Mouse (Mus musculus): ENCODE results near the gene Ly6g6f.
"Not testable (repeated sequence)": the region's sequence is repeated elsewhere in the genome, so short reads cannot be mapped to it uniquely, and the experiment has no call there.

Ly6g6f gene

DNA sequence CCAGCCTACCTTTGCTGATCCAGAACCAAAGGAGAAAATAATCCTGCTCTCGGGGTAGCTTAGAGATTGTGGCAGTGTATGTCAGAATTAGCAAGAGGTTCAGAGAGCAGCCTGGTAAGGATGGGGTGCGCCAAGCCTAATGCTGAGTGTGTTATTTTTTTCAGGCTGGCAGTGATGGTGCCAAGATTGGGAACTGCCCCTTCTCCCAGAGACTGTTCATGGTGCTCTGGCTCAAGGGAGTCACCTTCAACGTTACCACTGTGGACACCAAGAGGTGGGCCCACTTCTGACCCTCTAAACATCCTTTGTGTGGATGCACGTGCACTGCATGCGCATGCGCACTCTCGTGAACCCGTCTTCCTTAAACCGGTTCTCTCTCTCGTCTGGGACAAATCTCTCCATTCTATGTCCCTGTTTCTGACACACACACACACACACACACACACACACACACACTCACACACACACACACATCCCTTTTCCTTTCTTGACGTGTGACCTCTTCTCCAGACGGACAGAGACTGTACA, 33.1 kb downstream of the Ly6g6f start:
- no peak for DNase-seq (ENCODE audit: low spot score)

- peak; percentile 53 for DNase-seq (ENCODE audit: low spot score)
Measured at GRCm38 (mm10) chr17:35051156-35052086, 34.0 kb downstream of the Ly6g6f start.

- peak; percentile 67 for DNase-seq (ENCODE audit: low spot score)
Measured at GRCm38 (mm10) chr17:35050126-35050750, 35.2 kb downstream of the Ly6g6f start.

DNA sequence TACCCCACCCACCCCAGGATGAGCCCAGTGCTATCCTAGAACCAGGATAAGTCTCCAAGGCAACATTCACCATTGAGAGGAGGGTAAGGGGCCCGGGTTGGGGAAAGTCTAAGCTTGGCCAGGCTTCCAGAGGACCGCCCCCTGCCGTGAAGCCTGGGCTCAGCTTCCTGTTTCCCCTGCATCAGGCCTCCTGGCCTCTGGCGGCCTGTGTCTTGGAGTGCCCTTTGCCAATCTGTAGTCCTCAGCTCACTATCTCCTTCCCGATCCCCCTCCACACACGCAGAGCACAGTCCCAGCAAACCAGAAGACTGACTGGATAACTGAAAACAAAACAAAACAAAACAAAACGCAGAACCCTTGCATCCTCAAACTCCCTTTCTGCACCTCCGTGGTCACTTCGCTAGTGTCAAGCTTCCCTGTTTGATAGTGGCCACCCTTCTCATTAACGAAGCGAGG, 35.8 kb downstream of the Ly6g6f start, which contains the start of gene Clic1:
Gene Clic1 (plus strand): TSS at position 406 of the 456 bp plus-strand sequence.
- no peak for DNase-seq (ENCODE audit: low spot score)

DNA sequence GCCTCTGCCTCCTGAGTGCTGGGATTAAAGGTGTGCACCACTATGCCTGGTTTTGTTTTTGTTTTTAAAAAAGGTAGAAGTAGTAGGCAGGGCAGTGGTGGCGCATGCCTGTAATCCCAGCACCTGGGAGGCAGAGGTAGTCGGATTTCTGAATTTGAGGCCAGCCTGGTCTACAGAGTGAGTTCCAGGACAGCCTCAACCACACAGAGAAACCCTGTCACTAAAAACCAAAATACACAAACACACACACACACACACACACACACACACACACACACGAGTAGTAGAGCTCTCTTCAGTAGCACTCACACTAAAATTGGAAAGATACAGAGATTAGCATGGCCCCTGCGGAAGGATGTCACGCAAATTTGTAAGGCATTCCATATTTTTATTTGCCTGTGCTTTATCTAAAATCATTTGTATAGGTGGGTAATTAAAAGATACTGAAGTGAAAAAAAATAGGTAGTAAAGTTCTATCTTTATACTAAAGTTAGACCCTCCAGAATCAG, 36.4 kb downstream of the Ly6g6f start:
- no peak for DNase-seq (ENCODE audit: low spot score)

DNA sequence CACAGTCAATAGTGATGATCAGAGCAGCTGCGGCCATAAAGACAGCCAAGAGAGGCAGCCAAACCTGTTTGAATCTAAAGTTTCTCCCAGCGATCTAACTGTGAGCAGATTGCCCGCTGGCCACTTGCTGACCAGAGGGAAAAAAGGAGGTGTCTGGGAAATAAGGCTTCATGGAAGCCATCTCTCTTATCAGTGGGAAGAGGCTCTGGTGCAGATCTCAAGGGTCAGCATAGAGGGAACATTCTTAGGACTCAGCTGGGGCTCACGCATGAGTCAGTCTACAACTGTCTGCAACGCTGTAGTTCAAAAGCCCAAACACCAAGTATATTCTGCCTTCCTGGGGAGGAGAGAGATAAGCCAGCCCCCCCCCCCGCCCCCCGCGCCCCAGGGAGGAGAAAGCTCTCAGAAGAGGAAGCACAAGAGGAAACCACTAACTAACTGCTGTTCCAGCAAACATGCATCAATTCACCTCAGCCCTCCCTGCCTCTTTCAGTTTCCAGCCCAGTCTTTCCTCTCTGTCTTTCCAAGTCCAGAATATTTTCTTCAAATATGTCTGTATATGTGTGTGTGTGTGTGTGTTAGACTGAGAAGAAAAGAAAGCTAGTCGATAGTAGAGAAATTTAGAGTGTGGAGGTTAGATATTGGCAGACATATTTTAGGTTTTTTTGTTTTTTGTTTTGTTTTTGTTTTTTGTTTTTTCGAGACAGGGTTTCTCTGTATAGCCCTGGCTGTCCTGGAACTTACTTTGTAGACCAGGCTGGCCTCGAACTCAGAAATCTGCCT, 37.1 kb downstream of the Ly6g6f start:
- DNase-seq (ENCODE audit: low spot score): no peak

GRCm38 (mm10) chr17:35047688-35048087, 37.7 kb downstream of the Ly6g6f start:
- DNase-seq (ENCODE audit: low spot score): no peak

- peak; percentile 94 for DNase-seq (ENCODE audit: low spot score)
Measured at GRCm38 (mm10) chr17:35046681-35047455, 38.5 kb downstream of the Ly6g6f start, which contains the start of gene Msh5. Msh5 (minus strand) TSS chr17:35046745.

- no peak for DNase-seq (ENCODE audit: low spot score)
Measured at GRCm38 (mm10) chr17:35045807-35046680, 39.4 kb downstream of the Ly6g6f start.

DNA sequence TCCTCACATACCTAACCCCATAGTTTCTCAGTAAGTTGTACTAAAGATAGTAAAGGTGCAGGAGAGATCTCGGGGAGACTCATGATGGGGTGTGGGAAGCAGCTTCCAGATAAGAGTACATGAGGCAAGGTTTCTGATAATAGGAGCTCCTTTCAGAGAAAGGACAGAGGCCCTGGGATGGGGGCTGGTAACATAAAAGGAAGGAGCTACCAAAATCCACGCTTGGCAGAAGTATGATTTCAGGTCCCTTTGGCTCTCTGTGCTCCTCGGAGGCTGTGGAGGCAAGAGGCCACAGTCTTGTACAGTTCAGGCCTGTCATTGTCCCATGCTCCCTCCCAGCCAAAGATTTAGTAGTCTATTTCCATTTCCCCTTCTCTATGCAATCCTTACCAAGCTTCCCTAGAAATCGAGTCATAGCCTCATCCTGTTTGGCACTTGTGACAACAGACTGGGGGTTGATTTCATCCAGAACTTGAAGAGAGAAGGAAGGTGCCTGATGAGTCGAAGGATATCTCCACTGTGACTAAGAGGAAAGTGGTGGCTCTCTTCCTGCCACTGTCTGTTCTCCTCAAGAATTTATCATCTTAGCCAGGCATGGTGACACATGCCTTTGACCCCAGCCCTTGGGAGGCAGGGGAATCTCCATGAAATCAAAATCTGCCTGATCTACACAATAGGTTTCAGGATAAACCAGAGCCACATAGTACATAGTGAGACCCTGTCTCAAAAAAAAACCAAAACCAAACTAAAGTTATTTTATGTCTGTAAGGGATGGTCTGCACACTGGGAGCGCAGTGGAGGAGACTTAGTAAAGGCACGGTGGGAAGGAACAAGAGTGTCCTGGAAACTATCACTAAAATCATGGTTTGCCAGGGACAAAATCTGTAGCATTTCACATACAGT, 40.3 kb downstream of the Ly6g6f start:
- DNase-seq (ENCODE audit: low spot score): no peak

DNA sequence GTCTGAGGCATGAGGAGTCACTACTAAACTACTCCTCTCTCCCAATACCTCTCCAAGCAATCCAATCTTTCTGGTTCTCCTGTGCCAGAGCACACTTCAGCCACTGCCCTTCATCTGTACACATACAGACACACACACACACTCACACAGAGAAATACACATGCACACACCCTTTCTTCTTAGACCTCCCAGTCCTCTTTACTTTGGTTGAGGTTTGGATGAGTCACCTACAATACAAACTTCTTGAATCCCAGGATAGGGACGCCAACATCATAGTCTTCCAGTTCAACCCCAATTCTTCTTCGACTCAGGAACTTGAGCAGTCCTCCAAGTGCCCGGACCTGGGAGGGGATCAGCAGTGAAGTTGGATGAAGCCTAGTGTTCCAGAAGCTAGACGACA, 41.6 kb downstream of the Ly6g6f start:
- DNase-seq (ENCODE audit: low spot score): no peak

DNA sequence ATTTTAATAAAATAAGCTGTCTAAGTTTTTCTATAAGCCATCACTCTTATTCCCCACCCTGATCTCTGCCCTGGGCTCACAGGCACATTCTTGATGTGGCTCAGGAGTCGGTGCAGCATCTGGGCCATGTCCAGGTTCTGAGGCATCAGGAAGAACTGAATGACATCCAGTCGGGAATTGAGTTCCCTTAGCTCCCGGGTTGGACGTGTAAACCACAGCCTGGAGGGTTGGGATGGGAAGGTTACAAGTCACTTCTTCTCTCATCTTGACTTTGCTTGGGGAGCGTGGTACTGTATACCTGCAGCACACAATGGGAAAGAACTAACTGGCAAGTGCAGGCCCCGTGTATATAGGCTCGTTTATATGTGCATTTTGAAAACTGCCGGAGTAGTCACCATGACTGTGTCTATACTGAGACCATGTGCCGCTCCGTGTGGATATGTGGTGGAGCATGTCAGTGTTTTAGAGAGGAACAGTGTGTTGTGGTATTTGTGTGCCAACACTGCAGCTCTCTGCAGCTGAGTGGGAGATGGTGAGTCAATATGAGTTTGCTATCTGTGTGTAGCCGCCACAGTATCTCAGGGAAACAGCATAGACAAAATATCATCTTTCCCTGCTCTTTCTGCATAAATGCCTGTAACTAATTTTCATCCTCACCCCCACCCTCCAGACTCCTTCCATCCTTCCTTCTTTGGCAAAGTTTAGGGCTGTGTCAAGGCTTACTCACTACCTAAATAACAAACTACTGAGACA, 46.1 kb downstream of the Ly6g6f start:
- no peak for DNase-seq (ENCODE audit: low spot score)

GRCm38 (mm10) chr17:35034896-35035295, 50.5 kb downstream of the Ly6g6f start:
- no peak for DNase-seq (ENCODE audit: low spot score)

DNA sequence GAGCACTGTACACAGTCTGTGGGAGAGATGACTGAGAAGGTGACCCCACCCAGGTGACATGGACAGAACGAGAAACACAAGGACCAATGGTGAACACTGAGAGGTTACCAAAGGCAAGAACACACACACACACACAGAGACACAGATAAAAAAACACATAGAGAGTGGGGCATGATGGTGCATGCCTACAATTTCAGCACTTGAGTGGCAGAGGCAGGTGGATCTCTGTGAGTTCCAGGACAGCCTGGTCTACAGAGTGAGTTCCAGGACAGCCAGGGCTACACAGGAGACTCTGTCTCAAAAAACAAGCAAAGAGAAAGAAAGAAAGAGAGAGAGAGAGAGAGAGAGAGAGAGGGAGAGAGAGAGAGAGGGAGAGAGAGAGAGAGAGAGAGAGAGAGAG, 51.7 kb downstream of the Ly6g6f start:
- not testable (repeated sequence) for DNase-seq (ENCODE audit: low spot score)

DNA sequence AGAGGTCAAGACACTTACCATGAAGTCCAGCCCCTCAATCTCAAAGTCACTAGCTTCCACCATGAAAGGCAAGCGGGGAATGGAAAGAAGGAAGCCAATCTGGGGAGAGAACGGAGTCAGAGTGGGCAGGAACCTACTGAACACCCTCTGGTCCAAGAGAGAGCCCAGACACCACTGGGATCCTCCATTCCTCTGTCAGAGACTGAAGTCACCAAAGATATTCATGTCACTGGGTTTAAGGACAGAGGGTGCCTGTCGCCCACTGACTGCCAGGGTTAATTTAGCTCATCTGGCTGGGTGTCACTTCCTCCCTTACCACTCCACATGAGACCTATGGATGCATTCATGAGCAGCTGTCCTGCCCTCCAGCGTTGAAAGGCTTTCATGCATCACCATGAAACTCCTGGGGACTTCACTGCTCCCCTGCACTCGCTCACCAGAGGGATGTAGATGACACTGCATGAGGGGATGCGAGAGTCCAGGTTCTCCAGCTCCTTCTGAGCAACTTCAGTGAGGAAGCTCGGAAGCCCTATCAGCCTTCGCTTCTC, 53.0 kb downstream of the Ly6g6f start:
- no peak for DNase-seq (ENCODE audit: low spot score)

- no peak for DNase-seq (ENCODE audit: low spot score)
Measured at GRCm38 (mm10) chr17:35031880-35032279, 53.5 kb downstream of the Ly6g6f start.

DNA sequence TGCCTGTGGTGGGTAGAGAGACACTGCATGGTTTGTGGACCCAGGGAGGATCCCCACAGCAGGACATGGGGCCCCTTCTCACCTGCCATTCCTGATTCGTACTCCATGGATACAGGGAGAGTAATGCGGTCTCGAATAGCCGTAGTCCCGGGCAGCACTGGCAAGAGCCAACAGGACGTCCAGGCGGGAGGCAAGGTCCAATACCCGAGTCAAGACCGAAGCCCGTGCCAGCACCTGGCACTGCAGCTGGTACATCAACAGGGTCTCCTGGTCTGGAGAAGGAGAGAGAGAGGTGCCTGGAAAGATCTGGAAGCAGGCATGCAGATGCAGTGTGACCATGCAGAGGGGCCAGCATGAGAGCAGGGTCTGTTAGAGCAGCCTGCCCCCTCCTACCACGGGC, 54.1 kb downstream of the Ly6g6f start:
- DNase-seq (ENCODE audit: low spot score): no peak

Data from urinary bladder, postnatal 25 days (tissue).